Mouse (Mus musculus): Measurements from ENCODE around the gene Tmem161a. TPM values are rescaled to one million over a fixed set of nuclear protein-coding genes. Genes with fewer than 3 reads are reported as not detected.

Gene Tmem161a
- polyA plus RNA-seq (2012; rRNA removed) = 59.9 and 76.8 TPM in 2 replicates

- Histone ChIP-seq H3K4me1 (ENCODE audit: control insufficient read depth, insufficient read depth, insufficient read length) (no peaks in the 10 kb centered on the region; the same call in 1 of the 2 replicates), H3K4me3 (ENCODE audit: extremely low read depth, insufficient read depth, insufficient read length) (peak within 1 kb of the TSS; percentile 75), H3K27ac (ENCODE audit: insufficient read depth, low read length) (peak within 1 kb of the TSS; percentile 43), H3K27me3 (ENCODE audit: control insufficient read depth, insufficient read depth, low read length) (no peaks in the 10 kb centered on the region), H3K36me3 (ENCODE audit: control insufficient read depth, insufficient read depth, low read length) (peaks cover 3% of the 10 kb centered on the region; the same call in 1 of the 2 replicates)
- peak; percentile 75 to 89 for DNase-seq (ENCODE audit: low read depth in 1 of 2, low spot score in 2 of 2)
- TF ChIP-seq POLR2A (IDR thresholded peaks at IDR 0.05; ENCODE audit: low read depth, low read length) (peak; percentile 61; the same call in 1 of the 2 replicates), CTCF (IDR thresholded peaks at IDR 0.05; ENCODE audit: extremely low read depth, insufficient read depth, insufficient read length, insufficient replicate concordance) (no peak)
- 1% methylated on average over 27 of the region's 27 CpGs for WGBS
Observed at GRCm38 (mm10) chr8:70172043-70172681, at the start of gene Tmem161a. TSS of gene Tmem161a (plus strand) at chr8:70172356.

GRCm38 (mm10) chr8:70122863-70123262 is 49.3 kb upstream of the Tmem161a start:
- no peaks in the 10 kb centered on the region for H3K4me1 ChIP-seq (ENCODE audit: control insufficient read depth, insufficient read depth, insufficient read length)
- no peaks in the 10 kb centered on the region for H3K36me3 ChIP-seq (ENCODE audit: control insufficient read depth, insufficient read depth, low read length)
- peaks cover 16% of the 10 kb centered on the region; the same call in 1 of the 2 replicates for H3K27me3 ChIP-seq (ENCODE audit: control insufficient read depth, insufficient read depth, low read length)
- 56% methylated on average over 2 of the region's 2 CpGs for WGBS
- H3K4me3 ChIP-seq (ENCODE audit: extremely low read depth, insufficient read depth, insufficient read length) = no peak overlapping the region
- TF ChIP-seq POLR2A (IDR thresholded peaks at IDR 0.05; ENCODE audit: low read depth, low read length) (no peak), CTCF (IDR thresholded peaks at IDR 0.05; ENCODE audit: extremely low read depth, insufficient read depth, insufficient read length, insufficient replicate concordance) (peak; percentile 23; the same call in 1 of the 2 replicates)
- no peak for DNase-seq (ENCODE audit: low read depth in 1 of 2, low spot score in 2 of 2)
- no peak overlapping the region for H3K27ac ChIP-seq (ENCODE audit: insufficient read depth, low read length)

GRCm38 (mm10) chr8:70124992-70125391 is 47.2 kb upstream of the Tmem161a start:
- no peak for DNase-seq (ENCODE audit: low read depth in 1 of 2, low spot score in 2 of 2)
- TF ChIP-seq POLR2A (IDR thresholded peaks at IDR 0.05; ENCODE audit: low read depth, low read length) (no peak), CTCF (IDR thresholded peaks at IDR 0.05; ENCODE audit: extremely low read depth, insufficient read depth, insufficient read length, insufficient replicate concordance) (no peak)
- no peaks in the 10 kb centered on the region for H3K4me1 ChIP-seq (ENCODE audit: control insufficient read depth, insufficient read depth, insufficient read length)

GRCm38 (mm10) chr8:70128435-70128834 is 43.7 kb upstream of the Tmem161a start:
- H3K4me1 ChIP-seq (ENCODE audit: control insufficient read depth, insufficient read depth, insufficient read length) = peaks cover 3% of the 10 kb centered on the region; the same call in 1 of the 2 replicates
- H3K4me3 ChIP-seq (ENCODE audit: extremely low read depth, insufficient read depth, insufficient read length) = no peak overlapping the region
- H3K36me3 ChIP-seq (ENCODE audit: control insufficient read depth, insufficient read depth, low read length) = peaks cover 2% of the 10 kb centered on the region; the same call in 1 of the 2 replicates
- no peaks in the 10 kb centered on the region for H3K27me3 ChIP-seq (ENCODE audit: control insufficient read depth, insufficient read depth, low read length)
- WGBS = 82% methylated on average over 3 of the region's 3 CpGs
- no peak for DNase-seq (ENCODE audit: low read depth in 1 of 2, low spot score in 2 of 2)
- TF ChIP-seq POLR2A (IDR thresholded peaks at IDR 0.05; ENCODE audit: low read depth, low read length) = no peak
- no peak for TF ChIP-seq CTCF (IDR thresholded peaks at IDR 0.05; ENCODE audit: extremely low read depth, insufficient read depth, insufficient read length, insufficient replicate concordance)
- no peak overlapping the region for H3K27ac ChIP-seq (ENCODE audit: insufficient read depth, low read length)

More at GRCm38 (mm10) chr8:70124992-70125391, 47.2 kb upstream of the Tmem161a start:
- no peak overlapping the region for H3K27ac ChIP-seq (ENCODE audit: insufficient read depth, low read length)
- 66% methylated on average over 8 of the region's 8 CpGs for WGBS
- H3K36me3 ChIP-seq (ENCODE audit: control insufficient read depth, insufficient read depth, low read length) = no peaks in the 10 kb centered on the region
- peaks cover 9% of the 10 kb centered on the region; the same call in 1 of the 2 replicates for H3K27me3 ChIP-seq (ENCODE audit: control insufficient read depth, insufficient read depth, low read length)
- H3K4me3 ChIP-seq (ENCODE audit: extremely low read depth, insufficient read depth, insufficient read length) = no peak overlapping the region

- Histone ChIP-seq H3K36me3 (ENCODE audit: control insufficient read depth, insufficient read depth, low read length) (peaks cover 2% of the 10 kb centered on the region), H3K27ac (ENCODE audit: insufficient read depth, low read length) (no peak overlapping the region), H3K27me3 (ENCODE audit: control insufficient read depth, insufficient read depth, low read length) (no peaks in the 10 kb centered on the region), H3K4me1 (ENCODE audit: control insufficient read depth, insufficient read depth, insufficient read length) (peaks cover 3% of the 10 kb centered on the region; the same call in 1 of the 2 replicates), H3K4me3 (ENCODE audit: extremely low read depth, insufficient read depth, insufficient read length) (no peak overlapping the region)
- 81% methylated on average over 9 of the region's 9 CpGs for WGBS
- DNase-seq (ENCODE audit: low read depth in 1 of 2, low spot score in 2 of 2) = no peak
- TF ChIP-seq CTCF (IDR thresholded peaks at IDR 0.05; ENCODE audit: extremely low read depth, insufficient read depth, insufficient read length, insufficient replicate concordance) (no peak), POLR2A (IDR thresholded peaks at IDR 0.05; ENCODE audit: low read depth, low read length) (no peak)
Observed at GRCm38 (mm10) chr8:70129309-70129952, 42.7 kb upstream of the Tmem161a start.

GRCm38 (mm10) chr8:70130066-70130465 is 42.1 kb upstream of the Tmem161a start:
- WGBS = 96% methylated on average over 3 of the region's 3 CpGs
- TF ChIP-seq POLR2A (IDR thresholded peaks at IDR 0.05; ENCODE audit: low read depth, low read length) (no peak), CTCF (IDR thresholded peaks at IDR 0.05; ENCODE audit: extremely low read depth, insufficient read depth, insufficient read length, insufficient replicate concordance) (no peak)
- H3K4me1 ChIP-seq (ENCODE audit: control insufficient read depth, insufficient read depth, insufficient read length) = peaks cover 3% of the 10 kb centered on the region; the same call in 1 of the 2 replicates
- H3K27me3 ChIP-seq (ENCODE audit: control insufficient read depth, insufficient read depth, low read length) = no peaks in the 10 kb centered on the region
- no peak for DNase-seq (ENCODE audit: low read depth in 1 of 2, low spot score in 2 of 2)
- peaks cover 2% of the 10 kb centered on the region for H3K36me3 ChIP-seq (ENCODE audit: control insufficient read depth, insufficient read depth, low read length)
- H3K27ac ChIP-seq (ENCODE audit: insufficient read depth, low read length) = no peak overlapping the region
- H3K4me3 ChIP-seq (ENCODE audit: extremely low read depth, insufficient read depth, insufficient read length) = no peak overlapping the region

All from spleen, adult 2 months (tissue).